Mouse (Mus musculus): Measurements from ENCODE around the gene Eln.

DNA sequence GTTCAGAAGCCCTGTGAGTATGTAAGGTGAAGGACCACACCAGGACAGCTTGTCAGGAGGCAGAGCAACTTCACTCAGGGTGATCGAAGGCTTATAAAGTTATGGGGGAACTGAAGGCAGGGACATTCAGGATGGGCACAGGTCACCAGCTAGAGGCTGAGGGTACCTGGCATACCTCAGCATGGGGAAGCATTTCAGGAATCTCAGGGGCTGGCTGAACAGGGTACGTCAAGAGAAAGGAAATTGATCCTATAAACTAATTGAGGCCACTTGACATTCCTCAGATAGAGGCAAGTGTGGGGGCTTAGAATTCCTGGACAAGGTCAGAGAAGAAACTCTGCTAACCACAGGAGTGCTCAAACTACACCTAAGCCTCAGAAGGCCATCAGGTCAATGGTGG is 51.6 kb downstream of the Eln start:
- TF ChIP-seq CTCF (IDR thresholded peaks at IDR 0.05; ENCODE audit: low read depth, low read length) (no peak), EP300 (IDR thresholded peaks at IDR 0.05; ENCODE audit: insufficient read depth, low read depth, low read length) (no peak)

Measured in ES-Bruce4 (cell line).